Mouse (Mus musculus) A20 (cell line): ENCODE data around the gene Sdk1.
"Not testable (repeated sequence)": the region's sequence is repeated elsewhere in the genome, so short reads cannot be mapped to it uniquely, and the experiment has no call there.

Experiments
- DNase-seq: peaks from one replicate; pipeline ENCODE4 v3.0.0-alpha.2; 2011; ENCODE audit warnings: low read depth, low spot score

Sdk1 gene

GRCm38 (mm10) chr5:141636406-141636805 is 395.1 kb downstream of the Sdk1 start:
- no peak for DNase-seq

- DNase-seq, result not testable (repeated sequence)
Observed at GRCm38 (mm10) chr5:141637054-141637453, 395.8 kb downstream of the Sdk1 start.

- DNase-seq, result no peak
Observed at GRCm38 (mm10) chr5:141645671-141646070, 404.4 kb downstream of the Sdk1 start.

GRCm38 (mm10) chr5:141646621-141647020 is 405.3 kb downstream of the Sdk1 start:
- no peak for DNase-seq

GRCm38 (mm10) chr5:141649831-141650375 is 408.6 kb downstream of the Sdk1 start:
- DNase-seq, result no peak

- DNase-seq, result no peak
Observed at GRCm38 (mm10) chr5:141651690-141652377, 410.5 kb downstream of the Sdk1 start.

- DNase-seq, result no peak
Observed at GRCm38 (mm10) chr5:141676371-141676770, 435.1 kb downstream of the Sdk1 start.

- no peak for DNase-seq
Observed at GRCm38 (mm10) chr5:141677034-141677433, 435.7 kb downstream of the Sdk1 start.

GRCm38 (mm10) chr5:141677841-141678240 is 436.6 kb downstream of the Sdk1 start:
- DNase-seq, result no peak

GRCm38 (mm10) chr5:141686876-141687420 is 445.7 kb downstream of the Sdk1 start:
- no peak for DNase-seq

GRCm38 (mm10) chr5:141689442-141690105 is 448.3 kb downstream of the Sdk1 start:
- DNase-seq, result no peak

- no peak for DNase-seq
Observed at GRCm38 (mm10) chr5:141691482-141691975, 450.2 kb downstream of the Sdk1 start.

- no peak for DNase-seq
Observed at GRCm38 (mm10) chr5:141693716-141694115, 452.4 kb downstream of the Sdk1 start.

- no peak for DNase-seq
Observed at GRCm38 (mm10) chr5:141694901-141695300, 453.6 kb downstream of the Sdk1 start.

- DNase-seq, result no peak
Observed at GRCm38 (mm10) chr5:141698406-141698805, 457.1 kb downstream of the Sdk1 start.

GRCm38 (mm10) chr5:141720751-141721150 is 479.5 kb downstream of the Sdk1 start:
- no peak for DNase-seq

- DNase-seq, result no peak
Observed at GRCm38 (mm10) chr5:141727968-141728367, 486.7 kb downstream of the Sdk1 start.

- no peak for DNase-seq
Observed at GRCm38 (mm10) chr5:141730006-141730405, 488.7 kb downstream of the Sdk1 start.

GRCm38 (mm10) chr5:141738725-141739124 is 497.4 kb downstream of the Sdk1 start:
- no peak for DNase-seq

- DNase-seq, result no peak
Observed at GRCm38 (mm10) chr5:141748793-141749192, 507.5 kb downstream of the Sdk1 start.

- no peak for DNase-seq
Observed at GRCm38 (mm10) chr5:141754278-141754677, 513.0 kb downstream of the Sdk1 start.

- DNase-seq, result no peak
Observed at GRCm38 (mm10) chr5:141758885-141759284, 517.6 kb downstream of the Sdk1 start.
